23 mouse cellular contexts compared by ENCODE assay signal in the genomic region with DNA sequence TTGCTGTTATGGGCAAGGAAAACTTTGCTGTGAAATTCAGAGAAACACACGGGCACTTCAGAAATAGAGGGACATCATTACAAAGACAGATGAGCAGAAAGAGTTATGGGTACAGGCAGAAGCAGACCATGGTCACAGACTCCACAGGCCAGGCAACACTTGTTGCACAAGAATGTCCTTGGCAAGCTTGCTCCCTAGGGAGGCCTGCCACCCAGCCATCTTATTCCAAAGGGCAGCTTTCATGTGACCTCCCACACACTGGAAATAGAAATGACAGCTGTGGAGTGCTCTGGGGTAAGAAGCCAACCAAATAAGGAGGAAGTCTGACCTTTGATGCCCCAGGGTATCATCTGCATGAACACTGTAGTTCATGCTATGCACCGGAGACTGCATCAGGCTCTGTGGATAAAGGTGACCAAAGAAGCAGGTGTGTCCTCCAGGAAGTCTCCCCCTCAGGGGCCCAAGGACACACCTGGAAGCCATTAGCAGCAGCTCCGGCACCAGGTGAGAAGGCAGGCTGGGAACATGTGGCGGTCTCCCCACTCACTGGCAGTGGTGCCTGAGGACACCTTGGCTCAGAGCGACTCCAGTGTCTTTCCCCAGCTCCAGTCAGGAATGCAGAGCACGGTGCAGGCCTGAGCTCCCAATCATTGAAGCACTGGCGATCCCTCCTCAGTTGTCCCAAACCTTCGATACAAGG. TPM values are rescaled to one million over a fixed set of nuclear protein-coding genes. Genes with fewer than 3 reads are reported as not detected.
DNase-seq lines count a peak whose midpoint lies in the region; ATAC-seq lines count a peak whose summit lies in the region.
"Had no signal": no experiment of that assay in that cellular context is flagged by ENCODE, and none has a peak within 500 bp of the region (broad histone marks: within the 10 kb centered on the region; RNA-seq: fewer than 3 reads in every experiment).

No protein-coding gene starts in this region.

- peaks cover 40% of the 10 kb centered on the region for H3K27me3 ChIP-seq in limb, embryonic 10.5 days (ENCODE audit: low read depth, poor library complexity, severe bottlenecking)

- no peaks in the 10 kb centered on the region for H3K9me3 ChIP-seq in limb, embryonic 10.5 days (replicated peaks)
- H3K9me3 ChIP-seq: forebrain, embryonic 10.5 days; heart, embryonic 10.5 days; hindbrain, embryonic 13.5 days; kidney, embryonic 15.5 days; limb, embryonic 15.5 days had no signal

- intact Hi-C loops in heart, postnatal 14 days (cut with DNase I), result no loop called here
- intact Hi-C loops in gastrocnemius, postnatal 36 days (cut with DNase I), result no loop called here

- H3K4me1 ChIP-seq in limb, embryonic 10.5 days, result peaks cover 7% of the 10 kb centered on the region; the same call in 1 of the 2 replicates
- H3K4me1 ChIP-seq: heart, embryonic 10.5 days; hindbrain, embryonic 13.5 days; kidney, embryonic 15.5 days; limb, embryonic 15.5 days had no signal

- DNase-seq in heart, adult 11 months, result peak; percentile 93
- DNase-seq in heart, postnatal 14 days, result no peak
- DNase-seq in kidney, adult 9 months, result peak; percentile 21
- DNase-seq in kidney, adult 11 months, result no peak
- DNase-seq in gastrocnemius, adult 18-20 months (ENCODE audit: low spot score), result peak; percentile 89
- DNase-seq in gastrocnemius, postnatal 36 days, result peak; percentile 35 to 66
- DNase-seq in limb, embryonic 10.5 days (ENCODE audit: low spot score), result no peak
- DNase-seq: cerebellum, adult 11-12 months; cerebellum, postnatal 10 days; kidney, postnatal 4 days; lung, postnatal 4 days; midbrain, embryonic 14.5 days; spleen, adult 18-20 months; thymus, postnatal 14 days had no signal

- 70% methylated on average over 8 of the region's 8 CpGs for WGBS in limb, embryonic 10.5 days

- no peak overlapping the region for H3K27ac ChIP-seq in limb, embryonic 10.5 days
- H3K27ac ChIP-seq: forebrain, embryonic 10.5 days; heart, embryonic 10.5 days; hindbrain, embryonic 13.5 days; kidney, embryonic 15.5 days; left cerebral cortex, adult 2 months; limb, embryonic 15.5 days had no signal

- ATAC-seq in activated CD4-positive, CD25-positive, alpha-beta regulatory T cell, adult 4 months, result no peak
- ATAC-seq: forebrain, embryonic 16.5 days; inflammation-experienced regulatory T-cells, adult 6 months had no signal

- no peak overlapping the region for H3K4me3 ChIP-seq in limb, embryonic 10.5 days
- H3K4me3 ChIP-seq: forebrain, embryonic 10.5 days; heart, embryonic 10.5 days; hindbrain, embryonic 13.5 days; kidney, embryonic 15.5 days; left cerebral cortex, adult 2 months; limb, embryonic 15.5 days had no signal

- no peaks in the 10 kb centered on the region for H3K36me3 ChIP-seq in limb, embryonic 10.5 days
- H3K36me3 ChIP-seq: forebrain, embryonic 10.5 days; heart, embryonic 10.5 days; hindbrain, embryonic 13.5 days; kidney, embryonic 15.5 days; limb, embryonic 15.5 days had no signal

RNA-seq across cellular contexts. Expression of a gene that starts 7.2 kb away (rescaled TPM):
- total RNA-seq in heart, postnatal 14 days (2021), result 1 to 10 TPM; 2.6 to 3.3 TPM
- total RNA-seq in gastrocnemius, adult 18-20 months (2021), result 10 to 100 TPM; 42.6 to 56.8 TPM
- total RNA-seq in gastrocnemius, postnatal 36 days (2021), result 10 to 100 TPM; 56.4 to 57.7 TPM
- polyA plus RNA-seq in limb, embryonic 10.5 days (2016; fragmentation: Nextera tagmentation; extraction: Ambion mirVana), result 0.05 TPM in 1 of 2 replicates, not detected in the other
- under 1 TPM in 1 of 2 experiments, not detected in 1; 0.25 TPM for polyA plus RNA-seq in activated CD4-positive, CD25-positive, alpha-beta regulatory T cell, adult 4 months (2017; shearing (Covaris generic))

Comparison
In these comparisons a context has a peak if more than half of its experiments do, and no peak if none do; other contexts are left out.
1. DNase-seq: peak in heart, adult 11 months (single experiment), kidney, adult 9 months (single experiment), gastrocnemius, adult 18-20 months (single experiment) and gastrocnemius, postnatal 36 days (2 of 2); none in heart, postnatal 14 days (0 of 2), kidney, adult 11 months (single experiment) and limb, embryonic 10.5 days (single experiment).
2. RNA of a gene that starts 7.2 kb away (total RNA-seq): 56.4 to 57.7 TPM in gastrocnemius, postnatal 36 days and 42.6 to 56.8 TPM in gastrocnemius, adult 18-20 months; 2.6 to 3.3 TPM in heart, postnatal 14 days; every median in the first group is over 10 times any median in the second.